Comparison of ENCODE assay signal across 7 mouse cellular contexts in the genomic region with DNA sequence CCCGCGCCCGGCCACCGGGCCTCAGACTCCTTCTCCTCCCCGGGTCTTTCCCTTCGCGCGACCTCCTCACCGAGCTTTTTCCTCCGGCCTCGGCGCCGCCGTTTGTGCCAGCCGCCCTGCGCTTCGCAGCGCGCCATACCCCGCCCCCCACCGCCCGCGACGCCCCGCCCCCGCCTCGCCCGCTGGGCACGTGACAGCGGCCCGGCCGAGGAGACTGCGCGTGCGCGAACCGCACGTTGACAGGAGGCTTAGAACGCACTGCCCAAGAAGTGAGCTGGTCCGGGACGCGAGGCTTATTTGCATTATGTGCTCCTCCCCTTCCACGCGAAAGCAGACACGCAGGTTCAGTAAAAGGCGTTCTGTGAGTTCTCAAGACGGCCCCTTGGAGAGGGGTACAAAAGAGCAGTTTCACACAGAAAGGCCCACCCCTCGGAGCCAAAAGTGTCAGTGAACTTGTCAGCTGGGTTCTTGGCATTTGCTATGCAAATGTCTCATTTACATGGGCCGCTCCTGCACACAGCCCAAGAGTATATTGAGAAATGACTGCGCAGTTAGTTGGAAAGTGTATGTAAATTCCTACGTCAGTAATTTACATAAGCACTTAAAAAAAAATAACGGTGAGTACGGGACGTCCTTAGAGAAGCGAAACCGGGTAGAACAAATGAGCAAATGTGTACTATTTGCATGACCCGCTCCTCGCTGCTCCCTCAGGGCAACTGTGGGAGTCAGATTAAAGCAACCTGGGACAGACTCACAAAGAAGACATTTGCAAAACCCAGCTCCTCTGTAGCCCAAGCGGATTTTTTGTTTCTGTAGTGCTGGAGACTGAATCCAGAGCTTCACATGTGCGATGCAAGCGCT. TPM values are rescaled to one million over a fixed set of nuclear protein-coding genes. Genes with fewer than 3 reads are reported as not detected.
A peak's percentile ranks its signal among the peaks of the same experiment; 100 is the strongest.
DNase-seq lines count a peak whose midpoint lies in the region; ATAC-seq lines count a peak whose summit lies in the region.

A gene (minus strand): TSS at position 189 of the 861 bp plus-strand sequence.

- H3K9me3 ChIP-seq in intestine, embryonic 16.5 days (ENCODE audit: control insufficient read depth, low read length), result no peaks in the 10 kb centered on the region
- H3K9me3 ChIP-seq in midbrain, embryonic 11.5 days (ENCODE audit: control insufficient read depth, low read length), result no peaks in the 10 kb centered on the region

- H3K36me3 ChIP-seq in intestine, embryonic 16.5 days (ENCODE audit: control insufficient read depth, insufficient read depth, low read length), result peaks cover 3% of the 10 kb centered on the region; the same call in 1 of the 2 replicates
- H3K36me3 ChIP-seq in midbrain, embryonic 11.5 days (ENCODE audit: control insufficient read depth, insufficient read depth, low read length), result peaks cover 5% of the 10 kb centered on the region; the same call in 1 of the 2 replicates

- DNase-seq in adrenal gland, adult 2 months, result peak; percentile 97
- peak; percentile 90 for DNase-seq in embryo, embryonic 11.5 days (ENCODE audit: low read depth, low spot score)
- DNase-seq in gastrocnemius, postnatal 4 days (ENCODE audit: low spot score in 2 of 2), result peak; percentile 95 to 96
- peak; percentile 94 to 95 for DNase-seq in left cerebral cortex, postnatal 36 days (ENCODE audit: low spot score in 2 of 2)
- DNase-seq in midbrain, embryonic 11.5 days (ENCODE audit: low spot score, missing footprints), result peak; percentile 99
- peak; percentile 98 for DNase-seq in skeletal muscle tissue, adult 2 months (ENCODE audit: low read depth, low spot score)

- intact Hi-C loops in left cerebral cortex, postnatal 36 days (cut with DNase I), result loop anchor here (5.0 kb wide), 1 partner anchor 65 kb away; a partner anchor contains a TSS

- H3K9ac ChIP-seq in intestine, embryonic 16.5 days (ENCODE audit: low read depth, low read length), result peak within 1 kb of the TSS; percentile 89
- peak within 1 kb of the TSS; percentile 86 for H3K9ac ChIP-seq in midbrain, embryonic 11.5 days (ENCODE audit: low read length)

- peak within 1 kb of the TSS; percentile 76 for H3K4me3 ChIP-seq in intestine, embryonic 16.5 days (ENCODE audit: low read length)
- peak within 1 kb of the TSS; percentile 78 for H3K4me3 ChIP-seq in midbrain, embryonic 11.5 days (ENCODE audit: low read depth, low read length)

- H3K4me1 ChIP-seq in intestine, embryonic 16.5 days (ENCODE audit: control insufficient read depth, insufficient read depth, low read length), result peaks cover 38% of the 10 kb centered on the region
- H3K4me1 ChIP-seq in midbrain, embryonic 11.5 days (ENCODE audit: control insufficient read depth, insufficient read depth, low read length), result peaks cover 36% of the 10 kb centered on the region

- no peaks in the 10 kb centered on the region for H3K27me3 ChIP-seq in intestine, embryonic 16.5 days (replicated peaks; ENCODE audit: control insufficient read depth, insufficient read depth, low read length)
- no peaks in the 10 kb centered on the region for H3K27me3 ChIP-seq in midbrain, embryonic 11.5 days (ENCODE audit: control insufficient read depth, insufficient read depth, low read length)

- WGBS in intestine, embryonic 16.5 days, result under 1% methylated on average over 61 of the region's 61 CpGs
- 2% methylated on average over 54 of the region's 61 CpGs for WGBS in midbrain, embryonic 11.5 days

- peak within 1 kb of the TSS; percentile 85 for H3K4me2 ChIP-seq in intestine, embryonic 16.5 days (ENCODE audit: low read depth, low read length)
- H3K4me2 ChIP-seq in midbrain, embryonic 11.5 days, result peak within 1 kb of the TSS; percentile 79

- H3K27ac ChIP-seq in intestine, embryonic 16.5 days (ENCODE audit: low read length), result peak within 1 kb of the TSS; percentile 98
- peak within 1 kb of the TSS; percentile 97 for H3K27ac ChIP-seq in midbrain, embryonic 11.5 days (ENCODE audit: low read depth, low read length)

- peak; percentile 87 for ATAC-seq in intestine, embryonic 16.5 days
- peak; percentile 88 for ATAC-seq in midbrain, embryonic 11.5 days (ENCODE audit: low FRiP score)

RNA-seq across cellular contexts. Expression of the gene that starts here (rescaled TPM):
- total RNA-seq in adrenal gland, adult 2 months (2021), result 100 to 1,000 TPM in 1 of 2 experiments, 10 to 100 TPM in 1; 85.6 to 101 TPM
- polyA plus RNA-seq in adrenal gland, adult 2 months (2012; rRNA removed), result 142 and 144 TPM in 2 replicates
- total RNA-seq in gastrocnemius, postnatal 4 days (2021), result 10 to 100 TPM; 81.4 to 85.3 TPM
- 66.1 and 72.4 TPM in 2 replicates for polyA plus RNA-seq in intestine, embryonic 16.5 days (2015; fragmentation: Nextera tagmentation; extraction: Ambion mirVana)
- 10 to 100 TPM; 95.1 to 98.7 TPM for total RNA-seq in left cerebral cortex, postnatal 36 days (2021)
- polyA plus RNA-seq in midbrain, embryonic 11.5 days (2014; fragmentation: Nextera tagmentation; extraction: Ambion mirVana), result 36.4 and 43.5 TPM in 2 replicates

Comparison
In these comparisons a context has a peak if more than half of its experiments do, and no peak if none do; other contexts are left out.
1. Peak in every context shown above with its lines: DNase-seq, ATAC-seq, H3K4me3 ChIP-seq and H3K27ac ChIP-seq.